Mouse (Mus musculus): ENCODE measurements at regions not wholly inside any gene's neighbourhood (a gene's known extent, or its start where the extent isn't known, plus 50 kb on each side); places are given as distances from the start of the nearest gene placed in this dataset.
A peak's percentile ranks its signal among the peaks of the same experiment; 100 is the strongest.

GRCm38 (mm10) chr14:48841278-48841677 is 167.7 kb upstream of the Otx2 start:
- Histone ChIP-seq H3K4me1 (replicated peaks) (peaks cover 12% of the 10 kb centered on the region), H3K27ac (replicated peaks) (no peak overlapping the region), H3K4me2 (no peak overlapping the region), H3K27me3 (no peaks in the 10 kb centered on the region), H3K9me3 (no peaks in the 10 kb centered on the region), H3K4me3 (no peak overlapping the region), H3K9ac (no peak overlapping the region), H3K36me3 (no peaks in the 10 kb centered on the region)
- ATAC-seq (ENCODE audit: low read depth): 0 out of 2 replicates have a peak, but pooled peaks have one; percentile 11
- 39% methylated on average over 5 of the region's 5 CpGs for WGBS

GRCm38 (mm10) chr14:48837181-48837580 is 163.6 kb upstream of the Otx2 start:
- Histone ChIP-seq H3K27me3 (0 out of 2 replicates have a peak, but pooled peaks cover 2% of the 10 kb centered on the region), H3K4me1 (replicated peaks) (peaks cover 12% of the 10 kb centered on the region), H3K36me3 (no peaks in the 10 kb centered on the region), H3K4me3 (no peak overlapping the region), H3K9me3 (no peaks in the 10 kb centered on the region), H3K9ac (no peak overlapping the region), H3K27ac (replicated peaks) (no peak overlapping the region), H3K4me2 (no peak overlapping the region)
- WGBS: 56% methylated on average over 6 of the region's 6 CpGs
- ATAC-seq (ENCODE audit: low read depth): no peak

- no peak overlapping the region for H3K4me3 ChIP-seq
- H3K9ac ChIP-seq: no peak overlapping the region
- H3K36me3 ChIP-seq: no peaks in the 10 kb centered on the region
- H3K4me2 ChIP-seq: no peak overlapping the region
- H3K9me3 ChIP-seq: no peaks in the 10 kb centered on the region
- 31% methylated on average over 2 of the region's 2 CpGs for WGBS
- ATAC-seq (ENCODE audit: low read depth): no peak
- no peak overlapping the region for H3K27ac ChIP-seq (replicated peaks)
- 0 out of 2 replicates have a peak, but pooled peaks cover 2% of the 10 kb centered on the region for H3K27me3 ChIP-seq
- H3K4me1 ChIP-seq (replicated peaks): peaks cover 9% of the 10 kb centered on the region
Observed at GRCm38 (mm10) chr14:48836071-48836470, 162.5 kb upstream of the Otx2 start.

GRCm38 (mm10) chr14:48834416-48834815 is 160.8 kb upstream of the Otx2 start:
- Histone ChIP-seq H3K4me3 (no peak overlapping the region), H3K27me3 (0 out of 2 replicates have a peak, but pooled peaks cover 2% of the 10 kb centered on the region), H3K4me1 (replicated peaks) (peaks cover 8% of the 10 kb centered on the region), H3K27ac (replicated peaks) (no peak overlapping the region), H3K4me2 (no peak overlapping the region), H3K9ac (no peak overlapping the region), H3K9me3 (no peaks in the 10 kb centered on the region), H3K36me3 (no peaks in the 10 kb centered on the region)
- ATAC-seq (ENCODE audit: low read depth): no peak
- 92% methylated on average over 2 of the region's 2 CpGs for WGBS

- WGBS: 72% methylated on average over 5 of the region's 5 CpGs
- no peak for ATAC-seq (ENCODE audit: low read depth)
- no peaks in the 10 kb centered on the region for H3K9me3 ChIP-seq
Observed at GRCm38 (mm10) chr14:48826421-48826820, 152.8 kb upstream of the Otx2 start.

GRCm38 (mm10) chr14:48824375-48824774 is 150.8 kb upstream of the Otx2 start:
- no peaks in the 10 kb centered on the region for H3K9me3 ChIP-seq
- H3K4me3 ChIP-seq: no peak overlapping the region
- H3K4me2 ChIP-seq: no peak overlapping the region
- H3K27ac ChIP-seq (replicated peaks): no peak overlapping the region
- H3K27me3 ChIP-seq: no peaks in the 10 kb centered on the region
- H3K4me1 ChIP-seq (replicated peaks): 0 out of 2 replicates have a peak, but pooled peaks cover 3% of the 10 kb centered on the region
- no peaks in the 10 kb centered on the region for H3K36me3 ChIP-seq
- no peak for ATAC-seq (ENCODE audit: low read depth)
- WGBS: 73% methylated on average over 3 of the region's 3 CpGs
- no peak overlapping the region for H3K9ac ChIP-seq

More at GRCm38 (mm10) chr14:48826421-48826820, 152.8 kb upstream of the Otx2 start:
- H3K4me2 ChIP-seq: no peak overlapping the region
- H3K27me3 ChIP-seq: no peaks in the 10 kb centered on the region
- no peak overlapping the region for H3K4me3 ChIP-seq
- H3K4me1 ChIP-seq (replicated peaks): 0 out of 2 replicates have a peak, but pooled peaks cover 3% of the 10 kb centered on the region
- no peak overlapping the region for H3K27ac ChIP-seq (replicated peaks)
- no peaks in the 10 kb centered on the region for H3K36me3 ChIP-seq
- H3K9ac ChIP-seq: no peak overlapping the region

- no peak overlapping the region for H3K4me2 ChIP-seq
- no peaks in the 10 kb centered on the region for H3K27me3 ChIP-seq
- ATAC-seq (ENCODE audit: low read depth): no peak
- no peak overlapping the region for H3K9ac ChIP-seq
- H3K4me3 ChIP-seq: no peak overlapping the region
- no peak overlapping the region for H3K27ac ChIP-seq (replicated peaks)
- 97% methylated on average over 3 of the region's 3 CpGs for WGBS
- H3K9me3 ChIP-seq: no peaks in the 10 kb centered on the region
- no peaks in the 10 kb centered on the region for H3K4me1 ChIP-seq (replicated peaks)
- H3K36me3 ChIP-seq: no peaks in the 10 kb centered on the region
Observed at GRCm38 (mm10) chr14:48815941-48816340, 142.3 kb upstream of the Otx2 start.

- Histone ChIP-seq H3K9ac (no peak overlapping the region), H3K4me3 (no peak overlapping the region), H3K4me1 (replicated peaks) (no peaks in the 10 kb centered on the region), H3K4me2 (no peak overlapping the region), H3K27ac (replicated peaks) (no peak overlapping the region), H3K36me3 (no peaks in the 10 kb centered on the region), H3K9me3 (no peaks in the 10 kb centered on the region), H3K27me3 (no peaks in the 10 kb centered on the region)
- 44% methylated on average over 8 of the region's 8 CpGs for WGBS
- ATAC-seq (ENCODE audit: low read depth): no peak
Observed at GRCm38 (mm10) chr14:48815231-48815728, 141.7 kb upstream of the Otx2 start.

GRCm38 (mm10) chr14:48812741-48813495 is 139.3 kb upstream of the Otx2 start:
- no peak overlapping the region for H3K27ac ChIP-seq (replicated peaks)
- no peak overlapping the region for H3K9ac ChIP-seq
- H3K4me3 ChIP-seq: no peak overlapping the region
- ATAC-seq (ENCODE audit: low read depth): no peak
- H3K4me2 ChIP-seq: no peak overlapping the region
- H3K36me3 ChIP-seq: no peaks in the 10 kb centered on the region
- no peaks in the 10 kb centered on the region for H3K27me3 ChIP-seq
- 81% methylated on average over 11 of the region's 11 CpGs for WGBS
- H3K4me1 ChIP-seq (replicated peaks): no peaks in the 10 kb centered on the region
- no peaks in the 10 kb centered on the region for H3K9me3 ChIP-seq

- ATAC-seq (ENCODE audit: low read depth): no peak
- no peak overlapping the region for H3K27ac ChIP-seq (replicated peaks)
- H3K9ac ChIP-seq: no peak overlapping the region
- 85% methylated on average over 4 of the region's 4 CpGs for WGBS
- H3K4me2 ChIP-seq: no peak overlapping the region
- H3K4me3 ChIP-seq: no peak overlapping the region
- no peaks in the 10 kb centered on the region for H3K9me3 ChIP-seq
- peaks cover 4% of the 10 kb centered on the region; the same call in 1 of the 2 replicates for H3K27me3 ChIP-seq
- H3K4me1 ChIP-seq (replicated peaks): peaks cover 23% of the 10 kb centered on the region
- H3K36me3 ChIP-seq: no peaks in the 10 kb centered on the region
Observed at GRCm38 (mm10) chr14:48804098-48804497, 130.5 kb upstream of the Otx2 start.

- peaks cover 12% of the 10 kb centered on the region; the same call in 1 of the 2 replicates for H3K27me3 ChIP-seq
- no peak for ATAC-seq (ENCODE audit: low read depth)
- H3K4me2 ChIP-seq: 0 out of 2 replicates have a peak overlapping the region, but pooled peaks have one; percentile 29
- no peaks in the 10 kb centered on the region for H3K9me3 ChIP-seq
- no peak overlapping the region for H3K4me3 ChIP-seq
- peaks cover 23% of the 10 kb centered on the region for H3K4me1 ChIP-seq (replicated peaks)
- H3K9ac ChIP-seq: no peak overlapping the region
- H3K36me3 ChIP-seq: no peaks in the 10 kb centered on the region
- no peak overlapping the region for H3K27ac ChIP-seq (replicated peaks)
- 38% methylated on average over 14 of the region's 14 CpGs for WGBS
Observed at GRCm38 (mm10) chr14:48801283-48801682, 127.7 kb upstream of the Otx2 start.

GRCm38 (mm10) chr14:48800857-48801256 is 127.2 kb upstream of the Otx2 start:
- 0 out of 2 replicates have a peak overlapping the region, but pooled peaks have one; percentile 29 for H3K4me2 ChIP-seq
- H3K9ac ChIP-seq: no peak overlapping the region
- no peak for ATAC-seq (ENCODE audit: low read depth)
- 23% methylated on average over 5 of the region's 5 CpGs for WGBS
- H3K4me3 ChIP-seq: no peak overlapping the region
- peaks cover 23% of the 10 kb centered on the region for H3K4me1 ChIP-seq (replicated peaks)
- H3K36me3 ChIP-seq: no peaks in the 10 kb centered on the region
- peaks cover 12% of the 10 kb centered on the region; the same call in 1 of the 2 replicates for H3K27me3 ChIP-seq
- no peak overlapping the region for H3K27ac ChIP-seq (replicated peaks)
- no peaks in the 10 kb centered on the region for H3K9me3 ChIP-seq

All from neural tube, embryonic 13.5 days (tissue).